Mouse (Mus musculus) urinary bladder, adult 18-20 months (tissue): Measurements from ENCODE around the gene Rhbdd1.

Source experiments
- DNase-seq, 2 experiments: peaks; one replicate each; pipeline ENCODE4 v3.0.0; 2022; ENCODE audit warnings: low spot score in 2 of 2, mixed read lengths in 2 of 2

Gene Rhbdd1

DNA sequence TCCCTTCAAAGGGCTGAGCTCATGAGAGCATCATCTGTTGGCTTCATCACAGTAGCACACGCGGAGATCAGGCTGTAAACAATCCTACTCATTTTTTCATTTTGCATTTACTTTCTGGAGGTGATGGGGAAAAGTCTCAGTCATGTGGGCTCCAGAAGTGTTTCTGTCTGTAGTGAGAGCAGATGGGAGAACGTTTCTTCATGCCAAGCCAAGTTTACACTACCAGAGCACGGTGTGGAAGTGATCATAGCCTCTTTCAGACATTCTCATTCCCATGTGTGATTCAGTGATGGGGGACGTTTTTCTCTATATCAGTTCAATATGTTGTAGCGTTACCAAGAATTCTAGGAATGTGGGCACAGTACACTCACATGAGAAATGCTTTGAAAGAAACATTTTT is 45.9 kb downstream of the Rhbdd1 start:
- DNase-seq = no peak

DNA sequence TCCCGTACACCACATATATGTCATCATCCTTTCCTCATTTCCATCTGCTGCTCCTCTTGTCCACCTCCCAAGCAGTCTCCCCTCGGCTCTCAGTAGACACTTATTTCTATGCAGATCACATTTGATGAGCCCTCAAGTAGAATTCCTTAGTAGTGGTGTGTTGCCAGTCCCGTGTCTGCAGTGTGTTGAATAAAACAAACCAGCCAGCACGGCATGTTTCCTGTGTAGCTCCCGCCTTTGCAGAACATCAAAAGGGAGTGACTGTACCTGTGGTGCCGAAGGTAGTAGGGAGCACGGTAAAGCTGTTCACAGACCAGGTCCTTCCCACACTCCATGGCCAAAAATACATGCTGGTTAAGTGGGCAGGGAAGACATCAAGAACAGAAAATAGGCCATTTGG is 47.8 kb downstream of the Rhbdd1 start:
- DNase-seq = no peak

DNA sequence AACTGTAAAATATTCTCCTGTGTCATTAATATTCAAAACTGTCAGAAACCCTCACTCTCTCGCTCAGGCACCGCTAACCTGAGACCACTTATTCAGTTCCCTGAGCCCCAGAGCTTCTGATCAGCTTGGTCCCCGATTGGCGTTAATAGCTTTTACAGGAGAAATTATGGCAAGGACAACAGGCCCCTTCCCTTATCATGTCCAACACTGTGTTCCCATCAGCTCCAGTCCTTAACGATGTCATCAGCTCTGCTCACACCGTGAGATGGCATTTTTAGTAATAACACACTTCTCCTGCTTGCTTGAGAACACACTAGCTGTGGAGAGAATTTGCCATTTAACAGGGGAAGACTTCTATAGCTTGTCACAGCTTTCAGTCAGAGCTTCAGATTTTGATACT is 48.2 kb downstream of the Rhbdd1 start:
- DNase-seq = no peak

DNA sequence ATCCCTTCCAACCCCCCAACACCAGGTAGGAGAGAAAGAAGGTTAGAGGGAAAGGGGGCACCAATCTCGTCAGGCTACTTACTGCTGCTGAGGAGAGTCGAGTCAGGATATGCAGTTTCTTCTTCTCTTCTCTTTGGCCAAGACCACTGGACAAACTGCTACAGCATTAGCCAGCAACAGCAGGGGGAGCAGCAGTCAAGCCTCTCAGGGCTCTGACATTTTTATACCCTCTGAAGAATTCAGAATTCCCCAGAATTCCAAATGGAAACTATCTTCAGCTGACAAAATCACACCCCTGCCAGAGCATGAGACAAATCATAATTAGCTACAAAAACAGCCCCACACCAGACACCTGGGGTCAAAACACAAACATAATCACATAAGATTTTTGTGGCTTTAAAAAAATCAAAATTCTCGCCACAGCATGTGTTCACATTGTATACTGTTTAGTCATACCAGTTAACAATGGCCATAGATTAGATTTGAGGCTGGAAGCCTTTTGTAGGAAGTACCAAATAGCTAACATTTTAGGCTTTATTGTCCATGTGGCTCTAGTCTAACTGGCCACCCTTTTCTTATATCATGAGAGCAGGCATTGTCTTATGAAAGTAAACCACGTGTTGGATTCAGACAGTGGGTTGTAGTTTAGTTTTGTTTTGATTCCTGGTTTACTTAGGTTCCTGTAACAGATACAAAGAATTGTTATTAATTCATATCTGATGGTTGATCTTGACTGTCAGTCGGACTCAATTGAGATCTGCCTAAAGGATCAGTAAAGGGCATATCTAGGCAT is 55.6 kb downstream of the Rhbdd1 start:
- no peak for DNase-seq

DNA sequence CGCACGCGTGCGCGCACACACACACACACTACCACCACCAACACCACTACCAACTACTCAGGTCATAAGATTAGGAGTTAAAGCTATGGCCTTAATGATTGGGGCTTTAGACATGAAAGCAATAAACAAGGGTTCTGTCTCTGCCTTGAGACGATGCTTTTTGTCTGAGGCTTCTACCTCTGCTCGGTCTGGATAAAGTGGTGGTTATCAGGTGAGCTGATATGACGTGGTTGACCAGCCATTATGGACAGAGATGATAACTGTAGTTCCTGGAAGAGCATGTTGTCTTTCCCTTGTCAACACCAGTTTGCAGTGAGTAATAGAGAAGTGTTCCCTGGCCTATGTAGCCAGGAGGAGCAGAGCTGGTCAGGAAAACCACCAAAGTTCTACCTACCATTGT is 57.7 kb downstream of the Rhbdd1 start:
- DNase-seq = no peak

DNA sequence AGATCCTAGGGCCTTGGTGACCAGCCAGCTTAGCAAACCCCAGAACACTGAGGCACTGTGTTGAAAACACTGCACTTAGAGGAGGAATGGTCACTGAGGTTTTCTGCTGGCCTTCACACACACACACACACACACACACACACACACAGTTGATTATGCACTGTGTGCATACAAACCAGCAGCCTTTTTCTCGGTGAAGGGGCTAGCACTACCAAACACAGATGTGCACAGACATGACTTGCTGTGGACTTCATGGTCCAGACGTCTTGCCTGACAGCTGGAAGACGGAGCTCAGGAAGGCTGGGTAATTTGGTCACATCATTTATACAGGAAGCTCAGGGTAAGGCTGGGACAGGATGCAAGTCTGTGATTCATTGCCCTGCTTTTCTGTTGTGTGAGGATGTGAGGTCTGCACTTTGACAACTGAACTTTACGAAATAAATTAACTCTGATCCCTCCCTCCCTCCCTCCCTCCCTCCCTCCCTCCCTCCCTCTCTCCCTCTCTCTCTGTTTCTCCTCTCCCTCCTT is 58.6 kb downstream of the Rhbdd1 start:
- no peak for DNase-seq

DNA sequence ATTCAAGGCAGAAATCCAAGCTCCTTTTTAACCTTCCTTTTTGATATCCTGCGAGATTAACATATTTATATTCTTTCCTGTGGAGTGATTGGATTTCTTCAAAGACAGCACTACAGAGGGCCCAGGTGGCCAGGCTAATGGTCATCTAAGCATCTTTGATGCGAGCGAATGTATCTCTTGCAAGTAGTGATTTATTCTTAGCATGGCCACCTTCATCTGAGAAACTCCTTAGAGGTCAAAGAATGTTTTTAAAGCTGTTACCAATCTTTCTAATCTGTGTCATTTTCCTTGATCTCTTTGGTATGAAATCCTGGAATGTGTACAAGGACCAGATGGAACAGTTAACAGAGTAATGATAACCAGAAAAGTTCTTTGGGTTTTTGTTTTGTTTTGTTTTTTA is 59.2 kb downstream of the Rhbdd1 start:
- DNase-seq = no peak

DNA sequence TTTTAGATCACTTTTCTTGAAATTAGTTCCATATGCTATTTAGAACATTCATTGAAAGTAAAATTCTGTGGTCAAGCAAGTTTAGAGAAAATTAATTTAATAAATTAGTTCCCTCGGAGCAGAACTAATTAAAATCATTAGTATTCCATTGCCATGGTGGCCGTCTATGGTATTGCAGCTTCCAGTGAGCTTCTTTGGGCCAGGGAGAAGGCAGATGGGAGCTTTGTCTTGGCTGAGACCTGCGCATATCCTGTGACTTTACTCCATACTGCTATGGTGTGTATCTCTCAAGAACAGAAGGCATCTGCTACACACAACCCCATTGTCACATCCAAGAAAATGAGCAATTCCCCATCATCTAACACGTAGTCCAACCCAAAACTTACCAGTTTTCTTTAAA is 65.7 kb downstream of the Rhbdd1 start:
- DNase-seq = no peak

DNA sequence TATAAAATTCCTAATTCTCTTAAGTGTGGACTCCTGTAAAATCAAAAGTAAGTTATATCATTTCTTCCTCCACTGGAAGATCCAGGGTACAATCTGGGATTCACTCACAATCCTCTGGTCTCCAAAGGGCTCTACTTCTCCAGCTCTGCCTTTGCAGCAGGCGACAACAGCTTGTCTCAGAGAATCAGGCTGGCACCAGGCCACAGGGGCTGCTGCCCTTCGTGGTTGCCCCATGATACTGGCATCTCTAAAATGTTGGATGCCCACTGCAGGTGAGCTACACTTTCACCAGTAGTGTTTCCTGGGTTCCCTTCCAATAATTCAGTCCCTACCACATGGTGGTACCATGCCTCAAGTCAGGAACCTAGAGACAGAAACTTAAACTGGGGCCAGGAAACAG is 67.9 kb downstream of the Rhbdd1 start:
- DNase-seq = no peak

DNA sequence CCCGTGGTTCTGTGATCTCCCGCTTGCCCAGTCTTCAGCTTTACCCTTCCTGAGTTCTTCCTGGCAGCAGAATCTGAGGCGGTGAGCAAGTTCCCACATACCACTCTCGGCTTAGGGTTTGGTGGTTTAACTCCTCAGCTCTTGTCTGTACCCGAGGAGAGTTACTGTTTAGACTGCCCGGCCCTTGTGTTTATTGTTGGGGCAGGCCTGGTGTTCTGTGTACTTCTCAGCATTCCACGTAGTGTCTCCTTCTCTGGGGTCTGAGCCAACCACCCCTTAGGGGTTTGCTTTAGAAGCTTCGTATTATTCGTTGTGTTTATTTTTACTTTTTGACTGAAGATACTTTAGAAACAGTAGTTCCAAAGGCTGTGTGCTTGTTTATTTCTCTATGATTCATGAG is 68.8 kb downstream of the Rhbdd1 start:
- no peak for DNase-seq

DNA sequence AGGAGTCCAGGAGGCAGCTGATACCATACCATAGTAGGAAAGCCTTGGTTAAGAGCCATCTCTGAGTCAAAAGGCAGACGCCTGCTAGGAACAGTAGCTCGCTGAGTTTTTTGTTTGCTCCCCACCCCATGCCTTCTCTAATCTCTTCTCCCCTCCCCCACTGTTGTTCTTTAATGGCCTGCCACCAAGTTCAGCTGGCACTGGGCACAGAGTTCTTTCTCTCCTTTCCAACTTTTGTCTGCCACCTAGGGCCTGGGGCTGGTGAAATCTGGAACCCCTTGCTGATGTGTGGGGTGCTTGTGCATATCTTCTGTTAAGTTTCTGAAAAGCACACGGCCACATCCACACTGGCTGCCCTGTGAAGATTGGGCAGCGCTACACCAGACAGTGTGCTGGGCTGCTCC is 69.6 kb downstream of the Rhbdd1 start:
- DNase-seq = no peak

DNA sequence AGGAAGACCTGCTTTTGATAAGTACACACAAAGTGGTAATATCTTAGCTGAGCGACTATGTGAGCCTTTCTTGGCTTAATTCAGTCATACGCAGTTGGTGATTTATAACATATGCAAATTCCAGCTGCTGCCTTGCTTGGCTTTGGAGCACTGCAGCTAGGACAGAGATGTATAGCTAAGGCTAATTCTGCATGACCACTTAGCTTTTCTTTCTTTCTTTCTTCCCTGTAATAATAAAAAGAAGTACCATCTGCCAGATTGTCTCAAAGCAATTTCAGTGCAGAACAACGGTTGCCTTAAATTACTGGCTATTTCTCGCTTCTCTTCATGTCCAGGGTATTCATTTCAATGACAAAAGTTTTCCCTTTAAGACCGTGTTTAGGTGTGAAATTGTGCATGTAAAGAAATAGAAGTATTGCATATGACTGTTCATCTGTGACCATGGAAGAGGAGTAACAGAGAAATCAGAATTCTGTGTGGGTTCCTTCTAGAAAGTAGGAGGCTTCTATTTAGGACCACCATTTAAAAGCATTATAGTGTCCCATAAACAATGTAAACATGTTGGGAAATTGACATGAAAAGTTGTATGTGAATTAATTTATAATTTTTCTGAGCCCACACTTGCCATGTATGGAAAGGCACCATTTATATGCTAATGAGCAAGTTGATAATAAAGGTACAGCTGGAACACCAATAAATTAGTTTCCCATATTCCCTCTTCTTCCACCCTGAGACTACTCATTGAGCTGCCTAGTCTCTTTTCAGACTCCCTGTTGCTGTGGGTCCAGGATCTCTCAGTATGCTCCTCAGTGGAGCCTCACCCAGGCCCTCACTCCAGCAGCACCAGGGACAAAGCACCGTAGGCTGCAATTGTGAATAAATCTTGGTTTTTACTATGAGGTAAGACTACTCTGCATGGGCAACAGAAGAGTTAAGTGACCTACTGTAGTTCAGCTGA is 70.8 kb downstream of the Rhbdd1 start:
- no peak for DNase-seq

DNA sequence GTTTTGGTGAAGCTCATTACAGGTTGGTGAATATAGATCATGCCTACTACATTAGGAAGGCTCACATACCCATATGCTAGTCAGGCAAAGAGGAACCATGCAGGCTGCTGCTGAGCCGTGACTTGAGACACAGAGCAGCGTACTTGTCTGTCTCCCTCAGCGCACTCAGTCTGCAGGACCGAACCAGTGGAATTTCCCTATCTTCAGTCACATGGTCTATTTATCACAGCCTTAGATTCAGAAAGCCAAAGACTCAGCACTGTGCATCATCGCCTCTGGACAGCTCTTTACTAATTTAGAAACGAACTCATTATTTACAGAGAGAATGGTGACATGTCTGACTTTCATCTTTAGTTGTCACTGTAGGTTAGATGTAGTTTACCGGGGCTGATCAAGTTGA is 73.1 kb downstream of the Rhbdd1 start:
- no peak for DNase-seq

DNA sequence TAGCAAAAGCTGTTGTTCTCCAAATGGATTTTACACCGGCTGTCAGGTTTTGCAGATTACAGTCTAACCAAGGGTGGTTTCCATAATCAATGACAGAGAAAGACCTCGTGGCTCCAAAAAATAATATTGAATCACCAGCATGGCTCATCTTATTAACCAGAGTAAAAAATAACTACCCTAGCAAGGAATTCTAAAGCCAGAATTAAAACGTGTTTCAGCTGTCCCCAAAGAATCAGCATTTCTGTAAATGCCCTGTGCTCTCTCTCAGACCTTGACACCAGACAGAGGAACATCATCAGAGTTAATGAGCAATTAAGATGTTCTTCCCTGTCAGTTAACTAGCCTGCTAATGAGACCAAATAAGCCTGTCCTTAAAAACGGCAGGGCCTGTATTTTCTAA is 79.1 kb downstream of the Rhbdd1 start:
- DNase-seq = no peak

DNA sequence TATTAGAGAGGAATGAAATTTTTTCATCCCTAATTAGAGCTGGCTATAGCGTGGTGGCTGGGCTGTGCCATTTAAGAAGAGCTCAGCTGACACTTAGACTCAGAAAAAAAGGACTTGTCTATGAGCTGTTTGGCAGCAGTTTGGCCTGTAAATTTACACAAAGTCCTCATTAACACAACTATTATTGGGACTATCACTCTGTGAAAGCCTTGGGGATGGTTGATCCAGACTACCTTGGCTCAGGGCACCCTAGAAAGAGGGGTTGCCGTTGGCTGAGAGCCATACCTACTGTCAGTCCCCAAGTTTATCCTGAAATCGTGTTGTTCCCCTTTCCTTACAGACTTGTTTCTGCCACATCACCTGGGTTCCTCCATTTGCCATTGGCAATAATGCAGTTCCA is 91.5 kb downstream of the Rhbdd1 start:
- no peak for DNase-seq

DNA sequence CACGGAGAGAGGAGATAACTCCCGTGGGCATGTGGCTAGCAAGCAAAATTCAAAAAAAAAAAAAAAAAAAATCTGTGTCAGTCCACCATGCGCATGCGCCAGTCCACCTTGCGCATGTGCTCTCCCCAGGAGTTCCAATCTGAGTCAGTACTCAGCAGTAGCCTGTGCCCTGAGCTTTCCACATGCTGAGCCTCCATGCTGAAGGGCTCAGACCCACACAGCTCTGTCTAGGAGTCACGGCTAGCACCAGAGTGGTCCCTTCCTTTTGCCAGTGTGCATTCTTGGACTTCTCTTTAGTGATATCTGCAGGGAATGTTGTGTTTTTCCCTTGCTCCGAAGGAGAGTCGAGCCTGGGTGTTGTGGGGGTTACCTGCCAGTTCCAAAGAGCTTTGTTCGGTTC is 93.0 kb downstream of the Rhbdd1 start:
- DNase-seq = no peak

DNA sequence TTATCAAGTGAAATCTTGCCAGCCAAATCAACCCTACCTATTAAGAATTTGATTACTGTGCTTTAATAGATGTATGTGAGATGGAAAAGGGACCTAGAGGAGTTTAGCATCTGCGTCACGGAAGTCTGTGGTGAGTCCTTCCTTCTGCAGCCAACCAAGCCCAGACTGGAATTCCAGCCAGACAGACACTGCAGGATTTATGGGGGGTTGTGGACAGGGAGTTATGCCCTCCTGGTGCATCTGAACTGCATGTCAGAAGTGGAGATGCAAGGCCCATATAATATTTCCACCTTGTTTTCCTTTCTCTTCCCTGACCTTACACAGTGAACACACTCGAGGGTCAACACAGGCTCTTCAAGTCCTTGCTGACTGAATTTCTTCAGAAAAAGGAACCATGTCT is 94.3 kb downstream of the Rhbdd1 start:
- DNase-seq = no peak

DNA sequence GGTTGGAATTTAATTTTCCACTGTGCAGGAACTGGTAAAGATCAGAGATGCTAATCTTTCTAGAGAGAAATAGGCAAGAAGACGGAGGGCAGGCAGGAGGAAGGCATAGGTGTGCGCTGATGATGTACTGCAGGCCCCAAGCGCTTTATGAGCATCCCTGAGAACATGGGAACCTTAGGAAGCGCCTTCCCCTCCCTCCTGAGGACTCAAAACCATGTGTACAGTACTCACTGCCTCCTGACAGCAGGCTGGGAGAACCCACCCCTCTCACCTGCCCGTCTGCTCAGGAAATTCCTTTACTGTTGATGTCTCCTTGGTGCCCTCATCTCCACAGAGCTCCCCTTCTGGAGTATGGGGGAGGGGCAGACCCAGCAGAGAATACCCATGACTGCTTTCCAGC is 95.3 kb downstream of the Rhbdd1 start:
- no peak for DNase-seq

DNA sequence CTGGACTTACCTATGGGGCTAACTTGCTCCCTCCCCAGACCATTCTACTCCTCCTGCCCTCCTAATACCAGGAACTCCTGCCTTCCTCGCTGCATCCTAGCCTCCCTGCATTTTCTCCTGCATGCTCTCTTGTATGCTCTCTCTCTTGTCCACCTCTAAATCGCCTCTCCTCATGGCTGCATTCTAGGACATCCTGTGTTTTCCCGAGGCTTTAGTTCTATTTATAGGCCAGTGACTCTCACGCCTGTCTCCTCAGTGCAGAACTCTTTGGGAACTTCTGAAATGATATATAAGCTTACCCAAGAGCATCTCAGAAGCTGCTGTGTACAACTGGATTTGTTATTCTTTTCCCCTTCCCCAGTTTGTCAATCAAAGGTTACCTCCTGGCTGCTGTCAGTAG is 95.8 kb downstream of the Rhbdd1 start:
- DNase-seq = no peak

DNA sequence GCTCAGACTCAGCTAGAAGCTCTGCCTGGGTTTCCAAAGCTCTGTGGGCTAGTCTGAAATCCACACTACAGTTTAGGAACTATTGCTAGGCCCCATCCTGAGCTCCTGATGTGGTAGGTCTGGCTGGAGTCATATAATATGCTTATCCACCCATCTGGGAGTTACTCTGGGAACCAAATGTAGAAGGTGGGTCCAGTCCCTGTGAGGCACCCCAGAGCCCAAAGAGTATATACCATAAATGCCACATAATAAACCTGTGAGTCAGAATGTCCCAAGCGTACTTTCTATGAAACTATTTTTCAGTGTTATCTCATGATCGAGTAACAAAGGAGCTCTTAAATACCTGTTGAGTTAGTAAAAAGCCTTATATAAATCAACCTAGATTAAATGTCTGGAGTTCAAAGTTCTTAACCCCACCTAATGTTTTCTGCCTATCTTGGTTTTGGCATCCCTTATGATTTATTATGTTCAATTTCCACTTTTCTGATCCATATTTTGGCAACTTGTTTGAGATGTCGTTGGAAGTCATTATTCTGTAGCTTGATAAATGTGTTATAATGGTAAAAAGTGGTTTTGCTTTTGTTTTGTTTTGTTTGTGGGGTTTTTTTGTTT is 98.3 kb downstream of the Rhbdd1 start:
- DNase-seq = no peak

DNA sequence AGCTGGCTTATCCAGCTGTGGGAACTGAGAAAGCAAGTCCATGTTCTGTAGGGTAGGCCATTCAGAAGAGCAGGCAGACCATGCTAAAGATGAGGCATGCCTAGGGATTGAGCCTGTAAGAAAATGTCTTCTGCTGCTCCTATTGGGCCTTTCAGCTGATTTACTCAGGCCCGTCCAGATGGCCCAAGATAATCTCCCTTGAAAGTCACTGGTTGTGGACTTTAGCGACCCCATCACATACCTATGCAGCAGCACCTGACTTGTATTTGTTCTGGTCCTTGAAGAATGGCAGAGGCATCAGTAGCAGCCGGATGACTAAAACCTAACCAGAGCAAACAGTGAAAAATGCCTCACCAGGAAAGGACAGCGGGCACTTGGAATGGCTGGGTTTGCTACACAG is 99.4 kb downstream of the Rhbdd1 start:
- no peak for DNase-seq

DNA sequence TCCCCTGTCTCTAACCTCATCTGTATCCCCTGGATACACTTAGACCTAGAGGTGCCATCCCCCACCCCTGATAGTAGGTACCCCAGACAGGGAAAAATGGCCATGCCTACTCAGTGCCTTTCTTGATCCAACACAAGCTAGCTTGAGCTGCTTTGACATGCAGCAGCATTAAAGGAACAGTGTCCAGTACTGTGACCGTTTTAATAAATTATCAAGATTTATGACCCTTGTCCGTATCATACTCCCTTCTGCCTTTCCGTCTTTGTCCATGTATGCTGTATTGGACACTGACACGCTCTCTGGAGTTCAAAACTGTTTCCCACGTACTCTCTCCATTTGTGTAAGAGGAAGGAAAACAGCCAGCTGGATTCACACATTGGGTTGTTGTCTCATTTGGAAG is 111.5 kb downstream of the Rhbdd1 start:
- no peak for DNase-seq
